Comparison of ENCODE assay signal across 9 mouse cellular contexts in genomic region chr4:150347387-150347672, GRCm38 (mm10).
DNase-seq lines count a peak whose midpoint lies in the region; ATAC-seq and TF ChIP-seq lines count a peak whose summit lies in the region.
"Had no signal": no experiment of that assay in that cellular context is flagged by ENCODE, and none has a peak within 500 bp of the region (broad histone marks: within the 10 kb centered on the region; RNA-seq: fewer than 3 reads in every experiment).

No protein-coding gene starts in this region.

- H3K36me3 ChIP-seq in kidney, adult 2 months (ENCODE audit: control insufficient read depth, insufficient read depth, low read length): no peaks in the 10 kb centered on the region
- no peaks in the 10 kb centered on the region for H3K36me3 ChIP-seq in kidney, embryonic 15.5 days
- H3K36me3 ChIP-seq in MEL (ENCODE audit: control insufficient read depth in 1 of 2, insufficient read depth in 2 of 2, low read length in 2 of 2): peaks cover 0 to 14% of the 10 kb centered on the region in 2 experiments; a peak in 2 of 4 replicates
- no peaks in the 10 kb centered on the region for H3K36me3 ChIP-seq in forebrain, embryonic 13.5 days (ENCODE audit: poor library complexity, severe bottlenecking)

- no peaks in the 10 kb centered on the region for H3K9me3 ChIP-seq in kidney, embryonic 15.5 days (replicated peaks)
- H3K9me3 ChIP-seq in MEL (replicated peaks; ENCODE audit: insufficient read depth, low read length): no peaks in the 10 kb centered on the region
- no peaks in the 10 kb centered on the region for H3K9me3 ChIP-seq in forebrain, embryonic 13.5 days (replicated peaks)

- TF ChIP-seq POLR2A in kidney, adult 2 months (IDR thresholded peaks at IDR 0.05; ENCODE audit: low read depth, low read length): no peak
- no peak for TF ChIP-seq POLR2A in MEL (IDR thresholded peaks at IDR 0.05; ENCODE audit: control insufficient read depth in 1 of 2, insufficient read depth in 1 of 2, low read depth in 1 of 2, low read length in 2 of 2, poor library complexity in 1 of 2)

- WGBS in kidney, adult 2 months: 5% methylated on average over 2 of the region's 2 CpGs
- 17% methylated on average over 2 of the region's 2 CpGs for WGBS in kidney, embryonic 15.5 days
- WGBS in forebrain, embryonic 13.5 days: 3% methylated on average over 2 of the region's 2 CpGs

- H3K27me3 ChIP-seq in kidney, adult 2 months (replicated peaks; ENCODE audit: control insufficient read depth, insufficient read depth, low read length): no peaks in the 10 kb centered on the region
- no peaks in the 10 kb centered on the region for H3K27me3 ChIP-seq in kidney, embryonic 15.5 days
- H3K27me3 ChIP-seq in MEL (ENCODE audit: control insufficient read depth in 1 of 2, insufficient read depth in 2 of 2, low read length in 2 of 2): no peaks in the 10 kb centered on the region
- H3K27me3 ChIP-seq in forebrain, embryonic 13.5 days: 0 out of 2 replicates have a peak, but pooled peaks cover 3% of the 10 kb centered on the region

- no peak for TF ChIP-seq EP300 in MEL (IDR thresholded peaks at IDR 0.05; ENCODE audit: low read depth in 1 of 2, low read length in 2 of 2)

- TF ChIP-seq RAD21 in MEL (IDR thresholded peaks at IDR 0.05; ENCODE audit: low read depth, low read length): peak; percentile 92

- H3K79me2 ChIP-seq in MEL (ENCODE audit: control insufficient read depth, insufficient read depth, low read length, poor library complexity): 0 out of 2 replicates have a peak, but pooled peaks cover 1% of the 10 kb centered on the region

- no peak overlapping the region for H3K4me3 ChIP-seq in kidney, adult 2 months (ENCODE audit: insufficient read depth, low read depth, low read length)
- H3K4me3 ChIP-seq in kidney, embryonic 15.5 days (replicated peaks): no peak overlapping the region
- no peak overlapping the region for H3K4me3 ChIP-seq in MEL (ENCODE audit: control insufficient read depth in 1 of 2, insufficient read depth in 1 of 2, low read depth in 2 of 2, low read length in 2 of 2)
- H3K4me3 ChIP-seq in forebrain, embryonic 13.5 days: no peak overlapping the region

- peak; percentile 54 for DNase-seq in kidney, adult 2 months
- DNase-seq in A20 (ENCODE audit: low read depth, low spot score): peak; percentile 25
- DNase-seq in MEL (ENCODE audit: low read depth, low spot score): peak; percentile 49
- no peak for DNase-seq in right cerebral cortex, postnatal 14 days

- no peak for TF ChIP-seq CTCF in kidney, adult 2 months (conservative IDR thresholded peaks at IDR 0.05; ENCODE audit: insufficient read depth, insufficient read length, low read depth, low read length)
- TF ChIP-seq CTCF in MEL (IDR thresholded peaks at IDR 0.05 in 2 of 3, conservative IDR thresholded peaks at IDR 0.05 in 1 of 3; ENCODE audit: control insufficient read depth in 1 of 3, insufficient read depth in 1 of 3, low read depth in 2 of 3, low read length in 3 of 3, poor library complexity in 1 of 3, severe bottlenecking in 1 of 3): peak; percentile 38 to 87 (median 48)

- no peak overlapping the region for H3K4me2 ChIP-seq in kidney, embryonic 15.5 days
- no peak overlapping the region for H3K4me2 ChIP-seq in forebrain, embryonic 13.5 days

- no peak overlapping the region for H3K27ac ChIP-seq in kidney, adult 2 months (ENCODE audit: insufficient read depth, low read depth, low read length)
- H3K27ac ChIP-seq in kidney, embryonic 15.5 days: no peak overlapping the region
- no peak overlapping the region for H3K27ac ChIP-seq in MEL (ENCODE audit: control insufficient read depth, low read depth, low read length)
- no peak overlapping the region for H3K27ac ChIP-seq in forebrain, embryonic 13.5 days
- H3K27ac ChIP-seq: macrophage had no signal

- H3K4me1 ChIP-seq in kidney, adult 2 months (ENCODE audit: control insufficient read depth, insufficient read depth, low read length): peaks cover 22% of the 10 kb centered on the region
- peaks cover 57% of the 10 kb centered on the region for H3K4me1 ChIP-seq in kidney, embryonic 15.5 days
- H3K4me1 ChIP-seq in MEL (ENCODE audit: control insufficient read depth in 1 of 2, insufficient read depth in 2 of 2, low read length in 2 of 2): peaks cover 0 to 5% of the 10 kb centered on the region in 2 experiments
- H3K4me1 ChIP-seq in forebrain, embryonic 13.5 days: peaks cover 48% of the 10 kb centered on the region

- no peak for ATAC-seq in kidney, embryonic 15.5 days (replicated peaks; ENCODE audit: low FRiP score)
- peak; percentile 65 for ATAC-seq in forebrain, embryonic 13.5 days
- ATAC-seq in granulocyte monocyte progenitor cell, adult 5-6 weeks (replicated peaks; ENCODE audit: poor library complexity, severe bottlenecking): no peak; the same call in 1 of the 2 replicates
- no peak for ATAC-seq in inflammation-experienced regulatory T-cells, adult 6 months

- no peak overlapping the region for H3K9ac ChIP-seq in kidney, embryonic 15.5 days
- no peak overlapping the region for H3K9ac ChIP-seq in MEL (ENCODE audit: control insufficient read depth, low read depth, low read length, poor library complexity, severe bottlenecking)
- H3K9ac ChIP-seq in forebrain, embryonic 13.5 days: no peak overlapping the region

TF ChIP-seq in MEL, 35 proteins besides CTCF, POLR2A, EP300 and RAD21:
- TF ChIP-seq ZC3H11A (IDR thresholded peaks at IDR 0.05; ENCODE audit: low read depth, low read length) (peak; percentile 87), SIN3A (IDR thresholded peaks at IDR 0.05; ENCODE audit: low read length) (0 out of 2 replicates have a peak, but pooled peaks have one; percentile 28), CHD1 (IDR thresholded peaks at IDR 0.05; ENCODE audit: low read depth, low read length) (no peak), SMC3 (IDR thresholded peaks at IDR 0.05; ENCODE audit: low read depth, low read length) (peak; percentile 82), ZKSCAN1 (IDR thresholded peaks at IDR 0.05; ENCODE audit: low read depth, low read length) (no peak), TCF12 (IDR thresholded peaks at IDR 0.05; ENCODE audit: low read depth, low read length) (no peak), KAT2A (conservative IDR thresholded peaks at IDR 0.05; ENCODE audit: low read depth, low read length) (no peak)
